Mouse (Mus musculus) heart, embryonic 14.5 days (tissue): ENCODE measurements around the gene Immt. TPM values are rescaled to one million over a fixed set of nuclear protein-coding genes. Genes with fewer than 3 reads are reported as not detected.
"Not testable (repeated sequence)": the region's sequence is repeated elsewhere in the genome, so short reads cannot be mapped to it uniquely, and the experiment has no call there.

Experiments
- ATAC-seq: fragments of 200-750 bp; cut with Nextera tagmentation; 2 replicates; pipeline ENCODE4 v1.8.0; 2017; ENCODE audit warnings: low read depth, moderate TSS enrichment; ENCODE audit not compliant: insufficient number of reproducible peaks, insufficient read depth, low FRiP score
- H3K27ac ChIP-seq, 2 experiments: fragments of 200-500 bp in 1 of 2; fragments of 300-500 bp in 1 of 2; sonication (generic) in 1 of 2; replicated peaks in 1 of 2; 2 replicates each; pipeline ENCODE4 v1.5.1; 2012 to 2014; ENCODE audit warnings: low read depth in 2 of 2, low read length in 2 of 2, control low read depth in 1 of 2, mild to moderate bottlenecking in 1 of 2, mixed read lengths in 1 of 2; ENCODE audit not compliant: control insufficient read depth in 1 of 2, insufficient read depth in 1 of 2
- H3K27me3 ChIP-seq: fragments of 300-500 bp; sonication (generic); 2 replicates; pipeline ENCODE4 v1.6.1; 2014; ENCODE audit warnings: mild to moderate bottlenecking, low read length, control low read depth; ENCODE audit not compliant: control insufficient read depth, insufficient read depth
- H3K36me3 ChIP-seq: fragments of 300-500 bp; sonication (generic); 2 replicates; pipeline ENCODE4 v1.6.1; 2014; ENCODE audit warnings: mild to moderate bottlenecking, control low read depth, low read length, mixed read lengths; ENCODE audit not compliant: control insufficient read depth, insufficient read depth
- H3K4me1 ChIP-seq, 2 experiments: fragments of 200-500 bp in 1 of 2; fragments of 300-500 bp in 1 of 2; sonication (generic) in 1 of 2; 2 replicates each; pipeline ENCODE4 v1.6.1; 2012 to 2014; ENCODE audit warnings: low read length in 2 of 2, control low read depth in 1 of 2, mixed read lengths in 1 of 2; ENCODE audit not compliant: control insufficient read depth in 2 of 2, insufficient read depth in 2 of 2
- H3K4me2 ChIP-seq: fragments of 300-500 bp; sonication (generic); 2 replicates; pipeline ENCODE4 v1.6.1; 2014; ENCODE audit warnings: mild to moderate bottlenecking, low read length
- H3K4me3 ChIP-seq, 2 experiments: fragments of 200-500 bp in 1 of 2; fragments of 300-500 bp in 1 of 2; sonication (generic) in 1 of 2; 2 replicates each; pipeline ENCODE4 v1.5.1; 2012 to 2014; ENCODE audit warnings: low read length in 2 of 2, mild to moderate bottlenecking in 2 of 2, control low read depth in 1 of 2, low read depth in 1 of 2, moderate library complexity in 1 of 2; ENCODE audit not compliant: control insufficient read depth in 1 of 2, insufficient read depth in 1 of 2
- H3K9ac ChIP-seq: fragments of 300-500 bp; sonication (generic); 2 replicates; pipeline ENCODE4 v1.6.1; 2014; ENCODE audit warnings: mild to moderate bottlenecking, low read length
- H3K9me3 ChIP-seq: fragments of 300-500 bp; sonication (generic); 2 replicates; pipeline ENCODE4 v1.6.1; 2016; ENCODE audit warnings: low read length, control low read depth; ENCODE audit not compliant: control insufficient read depth
- WGBS: fragments of 180-500 bp; shearing (Covaris S2); extraction: QIAGEN DNeasy Blood & Tissue Kit; methylation state at CpG from one replicate; pipeline ENCODE4 v1.1.7; 2014; 5-methylcytosine and 5-hydroxymethylcytosine counted together
- polyA plus RNA-seq: library from polyadenylated mRNA; unstranded; fragments of >200 nt; fragmentation: Nextera tagmentation; extraction: Ambion mirVana; gene quantifications from 2 replicates; pipeline ENCODE4 v1.2.1, GENCODE M21; 2014

Gene Immt
- polyA plus RNA-seq, 1 experiment from 2014 or later, result 342 TPM

DNA sequence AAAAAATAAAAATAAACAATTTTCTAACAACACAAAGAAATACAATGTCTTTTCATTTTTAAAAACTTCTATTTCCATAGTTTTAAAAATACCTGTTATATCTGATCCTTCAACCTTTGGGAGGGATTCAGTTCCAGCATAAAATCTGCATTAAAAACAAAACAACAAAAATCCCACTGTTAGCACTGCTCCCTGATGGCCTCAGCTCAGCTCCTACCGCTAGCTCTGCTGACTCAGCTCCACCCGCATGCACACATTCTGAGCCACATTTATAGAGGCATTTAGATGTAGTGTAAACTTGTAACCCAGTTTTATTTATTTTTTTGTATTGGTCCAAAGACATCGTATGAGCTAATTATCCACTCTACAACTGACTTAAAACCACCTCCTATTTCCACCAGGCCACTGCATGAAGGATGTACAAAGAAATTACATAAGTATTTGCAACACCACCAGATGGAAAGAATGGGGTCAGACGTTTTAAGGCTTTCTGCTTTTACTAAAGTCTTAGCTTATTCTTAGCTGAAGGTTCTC is 76.6 kb downstream of the Immt start:
- H3K36me3 ChIP-seq, result peaks cover 48% of the 10 kb centered on the region
- 4% methylated on average over 4 of the region's 4 CpGs for WGBS
- no peaks in the 10 kb centered on the region for H3K27me3 ChIP-seq
- peak overlapping the region; percentile 83 for H3K4me2 ChIP-seq
- peaks cover 10 to 28% of the 10 kb centered on the region in 2 experiments for H3K4me1 ChIP-seq
- H3K9ac ChIP-seq, result peak overlapping the region; percentile 82
- H3K4me3 ChIP-seq, result peak overlapping the region; percentile 82 to 100
- no peaks in the 10 kb centered on the region for H3K9me3 ChIP-seq
- H3K27ac ChIP-seq, result no peak overlapping the region
- ATAC-seq, result no peak

DNA sequence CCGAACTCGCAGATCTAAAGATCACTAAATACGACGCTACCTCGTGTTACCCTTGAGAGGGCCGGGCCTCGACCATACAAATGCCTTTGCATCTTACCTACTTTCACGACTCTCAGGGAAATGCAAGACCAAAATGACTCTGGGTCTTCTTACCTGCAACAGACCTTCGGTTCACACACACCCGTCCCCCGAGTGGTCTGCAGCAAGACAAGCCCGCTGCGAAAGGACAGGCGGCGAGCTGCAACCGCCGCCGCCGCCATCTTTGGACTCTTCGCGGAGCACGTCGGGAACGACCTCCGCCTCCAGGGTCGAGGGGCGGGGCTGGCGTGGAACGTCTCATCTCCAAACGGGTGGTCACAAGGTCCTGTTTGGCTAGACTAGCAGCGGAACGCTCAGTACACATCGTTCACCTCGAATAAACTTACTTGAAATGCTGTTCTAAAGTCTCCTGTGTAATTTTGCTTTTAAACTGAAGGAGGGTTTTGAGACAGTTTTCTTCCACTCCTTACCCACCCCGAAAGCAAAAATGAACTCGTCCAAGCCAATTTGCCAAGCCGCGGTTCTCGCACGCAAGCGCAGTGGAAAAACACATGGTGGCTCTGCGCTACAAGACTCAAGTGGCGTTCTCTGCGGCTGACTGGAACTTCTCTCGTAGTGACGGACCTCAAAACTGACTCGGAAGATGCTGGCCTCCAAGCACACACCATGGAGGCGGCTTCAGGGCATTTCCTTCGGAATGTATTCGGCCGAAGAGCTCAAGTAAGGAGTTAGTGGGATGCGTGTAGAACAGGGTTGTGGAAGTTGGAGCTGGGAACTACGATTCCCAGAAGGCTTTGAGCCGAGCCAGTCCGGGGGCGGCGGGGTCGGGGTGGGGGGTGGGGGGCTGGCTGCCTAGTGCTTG is 77.6 kb downstream of the Immt start, which contains the start of the genes Ptcd3 and Polr1a:
Ptcd3 (minus strand) TSS at position 270 of the 901 bp plus-strand sequence.
Polr1a (plus strand) TSS at position 573 of the 901 bp plus-strand sequence.
- Histone ChIP-seq H3K4me3 (peak within 1 kb of the TSS; percentile 82 to 100), H3K9me3 (no peaks in the 10 kb centered on the region), H3K27me3 (no peaks in the 10 kb centered on the region), H3K27ac (peak within 1 kb of the TSS; percentile 64 to 92), H3K4me2 (peak within 1 kb of the TSS; percentile 83), H3K36me3 (peaks cover 45% of the 10 kb centered on the region), H3K4me1 (peaks cover 10 to 28% of the 10 kb centered on the region in 2 experiments), H3K9ac (peak within 1 kb of the TSS; percentile 82)
- under 1% methylated on average over 58 of the region's 58 CpGs for WGBS
- ATAC-seq, result peak; percentile 83

DNA sequence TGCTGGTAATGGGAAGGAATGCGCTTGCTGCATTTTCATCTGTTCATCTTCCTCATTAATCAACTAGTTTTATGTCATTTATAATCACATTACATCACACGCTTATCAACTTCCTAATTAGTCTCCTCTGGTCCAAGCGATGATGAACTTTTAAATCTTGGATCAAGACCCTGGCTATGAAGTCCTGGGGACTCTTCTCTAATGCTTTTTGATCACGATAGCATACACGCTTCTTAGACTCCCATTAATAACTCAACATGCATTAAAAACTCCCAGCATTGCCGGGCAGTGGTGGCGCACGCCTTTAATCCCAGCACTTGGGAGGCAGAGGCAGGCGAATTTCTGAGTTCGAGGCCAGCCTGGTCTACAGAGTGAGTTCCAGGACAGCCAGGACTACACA is 78.3 kb downstream of the Immt start:
- peak overlapping the region; percentile 82 for H3K9ac ChIP-seq
- peak overlapping the region; percentile 83 for H3K4me2 ChIP-seq
- H3K27ac ChIP-seq, result no peak overlapping the region

DNA sequence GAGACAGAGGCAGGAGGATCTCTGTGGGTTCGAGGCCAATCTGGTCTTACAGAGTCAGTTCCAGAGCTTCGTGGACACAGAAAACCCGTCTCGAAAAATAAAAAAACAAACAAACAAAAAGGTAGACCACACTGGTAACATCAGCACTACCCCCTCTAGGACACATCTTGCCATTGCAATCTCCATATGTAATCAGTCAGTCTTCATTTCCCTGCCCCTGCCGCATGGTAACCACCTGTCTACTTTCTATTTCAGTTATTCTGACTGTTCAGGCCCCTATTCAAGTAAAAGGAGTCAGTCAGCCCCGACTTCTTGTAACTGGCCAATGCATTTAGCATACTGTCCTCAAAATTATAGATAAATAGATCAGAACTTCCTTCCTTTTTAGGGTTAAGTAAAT is 78.7 kb downstream of the Immt start:
- Histone ChIP-seq H3K4me1 (peaks cover 10 to 28% of the 10 kb centered on the region in 2 experiments), H3K4me2 (peak overlapping the region; percentile 83), H3K27ac (no peak overlapping the region), H3K9ac (no peak overlapping the region), H3K9me3 (no peaks in the 10 kb centered on the region), H3K36me3 (peaks cover 44% of the 10 kb centered on the region), H3K4me3 (peak overlapping the region; percentile 82 to 100), H3K27me3 (no peaks in the 10 kb centered on the region)
- 67% methylated on average over 6 of the region's 6 CpGs for WGBS
- ATAC-seq, result no peak

More for the DNA sequence above, 78.3 kb downstream of the Immt start:
- 19% methylated on average over 10 of the region's 10 CpGs for WGBS
- peaks cover 45% of the 10 kb centered on the region for H3K36me3 ChIP-seq
- peaks cover 10 to 28% of the 10 kb centered on the region in 2 experiments for H3K4me1 ChIP-seq
- 0 out of 2 replicates have a peak, but pooled peaks have one; percentile 5 for ATAC-seq
- peak overlapping the region; percentile 82 to 100 for H3K4me3 ChIP-seq
- H3K27me3 ChIP-seq, result no peaks in the 10 kb centered on the region
- H3K9me3 ChIP-seq, result no peaks in the 10 kb centered on the region

DNA sequence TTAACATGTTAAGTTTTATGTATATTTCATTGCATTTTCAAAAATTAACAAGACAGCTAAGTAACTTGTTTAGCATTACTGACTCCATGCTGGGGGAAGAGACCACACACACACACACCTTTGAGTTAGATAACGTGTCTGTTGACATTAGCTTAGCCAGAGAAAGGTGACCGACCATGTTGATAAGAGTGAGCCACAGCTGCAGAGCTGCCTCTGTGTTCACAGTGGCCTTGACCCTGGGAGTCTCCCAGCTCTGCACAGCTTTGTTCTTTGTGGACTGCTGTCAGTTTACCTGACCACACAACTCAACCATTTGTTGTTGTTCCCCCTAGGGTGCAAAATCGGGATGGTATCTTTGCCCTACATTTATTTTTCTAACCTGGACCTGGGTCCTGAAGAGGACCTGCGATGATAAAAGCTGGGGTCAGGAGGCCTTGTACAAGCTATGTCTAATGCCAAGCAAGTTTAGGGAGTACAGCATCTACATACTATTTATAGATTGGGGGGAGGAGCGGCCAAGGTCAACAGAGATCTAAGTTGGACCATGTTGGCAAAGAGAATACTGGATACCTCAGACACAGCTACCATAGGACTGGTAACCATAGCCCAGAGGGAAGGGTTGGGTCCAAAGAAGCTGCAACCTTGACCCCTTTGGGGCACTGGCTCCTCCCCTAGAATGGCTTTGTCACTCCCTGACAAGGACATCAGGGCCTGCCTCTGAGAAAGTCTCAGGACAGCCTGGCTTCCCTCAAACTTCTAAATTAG is 80.7 kb downstream of the Immt start:
- Histone ChIP-seq H3K36me3 (peaks cover 43% of the 10 kb centered on the region), H3K4me2 (peak overlapping the region; percentile 41), H3K27ac (peak overlapping the region; percentile 70 to 84), H3K27me3 (no peaks in the 10 kb centered on the region), H3K4me3 (no peak overlapping the region), H3K9ac (0 out of 2 replicates have a peak overlapping the region, but pooled peaks have one; percentile 16), H3K9me3 (no peaks in the 10 kb centered on the region), H3K4me1 (peaks cover 10 to 28% of the 10 kb centered on the region in 2 experiments)
- no peak for ATAC-seq
- 32% methylated on average over 5 of the region's 5 CpGs for WGBS

DNA sequence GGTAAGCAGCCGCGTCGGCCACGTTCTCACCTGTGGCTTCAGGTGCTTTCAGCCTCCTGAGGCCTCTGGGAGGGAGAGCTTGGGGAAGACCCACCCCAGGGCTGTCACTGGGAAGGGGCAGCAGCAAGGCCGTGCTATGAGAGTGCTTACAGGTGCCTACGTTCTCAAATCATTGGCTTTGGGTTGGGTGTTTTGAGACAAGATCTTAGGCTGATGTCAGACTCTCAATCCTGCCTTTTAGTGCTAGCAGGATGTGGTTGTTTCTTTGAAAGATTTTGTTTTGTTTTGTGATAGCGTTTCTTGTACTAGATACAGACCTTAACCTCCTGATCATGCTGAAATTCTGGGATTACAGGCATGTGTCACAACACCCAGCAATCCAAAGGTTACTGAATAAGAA is 89.6 kb downstream of the Immt start:
- ATAC-seq, result no peak
- H3K4me3 ChIP-seq, result no peak overlapping the region
- no peak overlapping the region for H3K27ac ChIP-seq
- H3K4me1 ChIP-seq, result no peaks in the 10 kb centered on the region
- peaks cover 93% of the 10 kb centered on the region for H3K36me3 ChIP-seq
- 91% methylated on average over 7 of the region's 7 CpGs for WGBS
- H3K4me2 ChIP-seq, result no peak overlapping the region
- no peaks in the 10 kb centered on the region for H3K9me3 ChIP-seq
- H3K9ac ChIP-seq, result no peak overlapping the region
- no peaks in the 10 kb centered on the region for H3K27me3 ChIP-seq

DNA sequence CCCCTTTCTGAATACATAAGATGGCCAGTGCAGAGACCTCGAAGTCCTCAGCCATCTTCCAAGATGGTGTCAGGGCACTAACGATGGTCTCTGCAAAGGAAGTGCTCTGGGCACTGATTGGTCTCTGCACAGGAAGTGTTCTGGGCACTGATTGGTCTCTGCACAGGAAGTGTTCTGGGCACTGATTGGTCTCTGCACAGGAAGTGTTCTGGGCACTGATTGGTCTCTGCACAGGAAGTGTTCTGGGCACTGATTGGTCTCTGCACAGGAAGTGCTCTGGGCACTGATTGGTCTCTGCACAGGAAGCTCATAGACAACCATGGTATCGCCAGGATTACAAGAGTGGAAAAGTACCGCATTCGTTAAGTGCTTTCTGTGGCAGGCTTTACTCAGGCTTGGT is 94.1 kb downstream of the Immt start:
- H3K4me2 ChIP-seq, H3K27ac ChIP-seq, ATAC-seq, H3K4me1 ChIP-seq, H3K4me3 ChIP-seq, H3K27me3 ChIP-seq, H3K9ac ChIP-seq, H3K9me3 ChIP-seq: not testable (repeated sequence)
- peaks cover 84% of the 10 kb centered on the region for H3K36me3 ChIP-seq
- 80% methylated on average over 5 of the region's 5 CpGs for WGBS
